Mouse (Mus musculus): Measurements from ENCODE around the gene Tuft1.
A peak's percentile ranks its signal among the peaks of the same experiment; 100 is the strongest.

The Tuft1 gene

GRCm38 (mm10) chr3:94597224-94597779, 61.4 kb downstream of the Tuft1 start:
- no peak for DNase-seq (ENCODE audit: low read depth, low spot score)

GRCm38 (mm10) chr3:94595871-94596287, 62.8 kb downstream of the Tuft1 start:
- DNase-seq (ENCODE audit: low read depth, low spot score), result no peak

- DNase-seq (ENCODE audit: low read depth, low spot score), result no peak
Observed at GRCm38 (mm10) chr3:94591066-94591465, 67.6 kb downstream of the Tuft1 start.

- no peak for DNase-seq (ENCODE audit: low read depth, low spot score)
Observed at GRCm38 (mm10) chr3:94587962-94588361, 70.7 kb downstream of the Tuft1 start.

- DNase-seq (ENCODE audit: low read depth, low spot score), result no peak
Observed at GRCm38 (mm10) chr3:94582944-94583343, 75.7 kb downstream of the Tuft1 start.

- DNase-seq (ENCODE audit: low read depth, low spot score), result peak; percentile 78
Observed at GRCm38 (mm10) chr3:94582456-94582891, 76.2 kb downstream of the Tuft1 start, which contains the start of gene Snx27. TSS of gene Snx27 (minus strand) at chr3:94582716.

- no peak for DNase-seq (ENCODE audit: low read depth, low spot score)
Observed at GRCm38 (mm10) chr3:94581793-94582455, 76.7 kb downstream of the Tuft1 start.

- no peak for DNase-seq (ENCODE audit: low read depth, low spot score)
Observed at GRCm38 (mm10) chr3:94581138-94581780, 77.4 kb downstream of the Tuft1 start.

GRCm38 (mm10) chr3:94574506-94574905, 84.2 kb downstream of the Tuft1 start:
- DNase-seq (ENCODE audit: low read depth, low spot score), result no peak

GRCm38 (mm10) chr3:94567242-94567641, 91.4 kb downstream of the Tuft1 start:
- no peak for DNase-seq (ENCODE audit: low read depth, low spot score)

- DNase-seq (ENCODE audit: low read depth, low spot score), result no peak
Observed at GRCm38 (mm10) chr3:94565557-94565956, 93.1 kb downstream of the Tuft1 start.

GRCm38 (mm10) chr3:94565127-94565526, 93.5 kb downstream of the Tuft1 start:
- DNase-seq (ENCODE audit: low read depth, low spot score), result no peak

- DNase-seq (ENCODE audit: low read depth, low spot score), result no peak
Observed at GRCm38 (mm10) chr3:94564356-94565010, 94.2 kb downstream of the Tuft1 start.

- no peak for DNase-seq (ENCODE audit: low read depth, low spot score)
Observed at GRCm38 (mm10) chr3:94563163-94563562, 95.5 kb downstream of the Tuft1 start.
